In genomic region chr12:82408486-82408885, GRCm38 (mm10) we compare ENCODE assay signal across 8 mouse cellular contexts.
DNase-seq lines count a peak whose midpoint lies in the region; ATAC-seq and TF ChIP-seq lines count a peak whose summit lies in the region.

No protein-coding gene starts in this region.

- H3K27ac ChIP-seq in left cerebral cortex, adult 2 months = peak overlapping the region; percentile 57

- DNase-seq in left cerebral cortex, adult 2 months (ENCODE audit: extremely low spot score in 1 of 2, low spot score in 2 of 2) = no peak
- DNase-seq in left cerebral cortex, adult 11 months (ENCODE audit: low spot score) = no peak
- peak; percentile 77 to 90 for DNase-seq in gastrocnemius, adult 8-10 months (ENCODE audit: low spot score in 2 of 2)
- DNase-seq in kidney, postnatal 4 days = peak; percentile 37 to 57
- no peak for DNase-seq in retina, embryonic 14.5 days (ENCODE audit: low spot score)
- DNase-seq in thymus, postnatal 25 days = no peak
- DNase-seq in embryo, embryonic 10.5 days (ENCODE audit: low spot score) = no peak

- H3K4me3 ChIP-seq in left cerebral cortex, adult 2 months = no peak overlapping the region

- intact Hi-C loops in left cerebral cortex, adult 2 months (cut with DNase I) = loop anchor here (5.0 kb wide), 1 partner anchor 236 kb away; no protein-coding TSS in a partner anchor

- no peak for TF ChIP-seq CTCF in left cerebral cortex, adult 2 months (IDR thresholded peaks at IDR 0.05)

- ATAC-seq in cerebellum, adult (ENCODE audit: insufficient number of reproducible peaks, low FRiP score, low TSS enrichment) = peak; percentile 89

Comparison
In these comparisons a context has a peak if more than half of its experiments do, and no peak if none do; other contexts are left out.
1. DNase-seq: peak in gastrocnemius, adult 8-10 months (2 of 2) and kidney, postnatal 4 days (2 of 2); none in left cerebral cortex, adult 2 months (0 of 2), left cerebral cortex, adult 11 months (single experiment), retina, embryonic 14.5 days (single experiment), thymus, postnatal 25 days (single experiment) and embryo, embryonic 10.5 days (single experiment).